Mouse (Mus musculus) CH12.LX (cell line): Measurements from ENCODE around the gene Cdc40. TPM values are rescaled to one million over a fixed set of nuclear protein-coding genes. Genes with fewer than 3 reads are reported as not detected.

Experiments
- DNase-seq: peaks from one replicate; pipeline ENCODE4 v3.0.0-alpha.2; 2013; ENCODE audit errors: extremely low read depth
- H3K27ac ChIP-seq: 2 replicates; pipeline ENCODE4 v1.5.1; 2012; ENCODE audit warnings: low read depth, mild to moderate bottlenecking, control low read depth, moderate library complexity; ENCODE audit not compliant: insufficient read depth
- H3K27me3 ChIP-seq: replicated peaks from 2 replicates; pipeline ENCODE3; 2012; ENCODE audit warnings: inconsistent platforms
- H3K36me3 ChIP-seq, 2 experiments: replicated peaks in 1 of 2; 2 replicates each; pipeline versions ENCODE3 to v1.6.1; 2012; ENCODE audit warnings: inconsistent platforms in 1 of 2, low read length in 1 of 2, mild to moderate bottlenecking in 1 of 2, mixed read lengths in 1 of 2, moderate library complexity in 1 of 2; ENCODE audit not compliant: control insufficient read depth in 1 of 2, insufficient read depth in 1 of 2
- H3K4me1 ChIP-seq, 2 experiments: 2 replicates each; pipeline ENCODE4 v1.6.1; 2012; ENCODE audit warnings: inconsistent platforms in 1 of 2, moderate library complexity in 1 of 2; ENCODE audit not compliant: insufficient read depth in 2 of 2, control insufficient read depth in 1 of 2
- H3K4me2 ChIP-seq: 2 replicates; pipeline ENCODE4 v1.6.1; 2012; ENCODE audit warnings: low read depth, mild to moderate bottlenecking, control low read depth; ENCODE audit not compliant: poor library complexity, insufficient read depth, severe bottlenecking
- H3K4me3 ChIP-seq, 3 experiments: fragments of 150-350 bp in 1 of 3; sonication (generic) in 1 of 3; replicated peaks in 1 of 3; 2 replicates each; pipeline versions ENCODE3 to v1.5.1; 2011 to 2012; ENCODE audit warnings: low read depth in 2 of 3, low read length in 2 of 3, mild to moderate bottlenecking in 2 of 3, moderate library complexity in 2 of 3, control low read depth in 1 of 3, improper control_type of control experiment in 1 of 3, inconsistent platforms in 1 of 3, mixed read lengths in 1 of 3; ENCODE audit not compliant: poor library complexity in 1 of 3
- H3K79me2 ChIP-seq: replicated peaks from 2 replicates; pipeline ENCODE4 v1.6.1; 2012; ENCODE audit warnings: mild to moderate bottlenecking, moderate library complexity; ENCODE audit not compliant: control insufficient read depth, poor library complexity, insufficient read depth, severe bottlenecking; ENCODE audit errors: extremely low read depth
- H3K9ac ChIP-seq: 2 replicates; pipeline ENCODE4 v1.6.1; 2012; ENCODE audit warnings: low read depth, mild to moderate bottlenecking, control low read depth, moderate library complexity; ENCODE audit not compliant: insufficient read depth
- H3K9me3 ChIP-seq: replicated peaks from 2 replicates; pipeline ENCODE3; 2012; ENCODE audit warnings: low read length, inconsistent platforms, mixed read lengths
- CHD1 ChIP-seq: IDR thresholded peaks from 2 replicates; pipeline ENCODE4 v1.6.1; 2012; ENCODE audit warnings: low read depth, low read length, improper control_type of control experiment, inconsistent platforms
- CTCF ChIP-seq, 2 experiments: IDR thresholded peaks in 1 of 2; conservative IDR thresholded peaks in 1 of 2; 2 replicates each; pipeline ENCODE4 v1.5.1; 2011 to 2012; ENCODE audit warnings: low read depth in 2 of 2, low read length in 2 of 2, improper control_type of control experiment in 1 of 2, inconsistent platforms in 1 of 2, mild to moderate bottlenecking in 1 of 2, moderate library complexity in 1 of 2
- E2F4 ChIP-seq: IDR thresholded peaks from 2 replicates; pipeline ENCODE4 v1.6.1; 2011; ENCODE audit warnings: low read depth, low read length, improper control_type of control experiment; ENCODE audit not compliant: insufficient replicate concordance
- ELF1 ChIP-seq: IDR thresholded peaks from 2 replicates; pipeline ENCODE4 v1.6.1; 2014; ENCODE audit warnings: low read depth, mild to moderate bottlenecking, inconsistent platforms, low read length, improper control_type of control experiment
- ETS1 ChIP-seq: conservative IDR thresholded peaks from 2 replicates; pipeline ENCODE4 v1.6.1; 2012; ENCODE audit warnings: low read depth, mild to moderate bottlenecking, inconsistent platforms, low read length, improper control_type of control experiment, moderate library complexity
- GABPA ChIP-seq: IDR thresholded peaks from 2 replicates; pipeline ENCODE4 v1.6.1; 2012; ENCODE audit warnings: low read depth, low read length, improper control_type of control experiment, inconsistent platforms; ENCODE audit not compliant: insufficient replicate concordance
- HCFC1 ChIP-seq: IDR thresholded peaks from 2 replicates; pipeline ENCODE4 v1.6.1; 2012; ENCODE audit warnings: low read depth, mild to moderate bottlenecking, inconsistent platforms, low read length, improper control_type of control experiment
- MAZ ChIP-seq: IDR thresholded peaks from 2 replicates; pipeline ENCODE4 v1.6.1; 2012; ENCODE audit warnings: low read depth, mild to moderate bottlenecking, inconsistent platforms, low read length, improper control_type of control experiment, moderate library complexity
- NELFE ChIP-seq: IDR thresholded peaks from 2 replicates; pipeline ENCODE4 v1.6.1; 2011; ENCODE audit warnings: low read depth, low read length, improper control_type of control experiment
- RAD21 ChIP-seq: IDR thresholded peaks from 2 replicates; pipeline ENCODE4 v1.6.1; 2011; ENCODE audit warnings: low read depth, mild to moderate bottlenecking, low read length, improper control_type of control experiment, moderate library complexity
- SMC3 ChIP-seq: IDR thresholded peaks from 2 replicates; pipeline ENCODE4 v1.6.1; 2011; ENCODE audit warnings: low read depth, low read length, improper control_type of control experiment
- UBTF ChIP-seq: IDR thresholded peaks from 2 replicates; pipeline ENCODE4 v1.6.1; 2012; ENCODE audit warnings: low read depth, mild to moderate bottlenecking, inconsistent platforms, low read length, improper control_type of control experiment, moderate library complexity
- USF1 ChIP-seq: IDR thresholded peaks from 2 replicates; pipeline ENCODE4 v1.6.1; 2014; ENCODE audit warnings: low read depth, mild to moderate bottlenecking, inconsistent platforms, low read length, improper control_type of control experiment
- USF2 ChIP-seq: conservative IDR thresholded peaks from 2 replicates; pipeline ENCODE4 v1.6.1; 2011; ENCODE audit warnings: low read depth, low read length, improper control_type of control experiment
- ZC3H11A ChIP-seq: IDR thresholded peaks from 2 replicates; pipeline ENCODE4 v1.6.1; 2012; ENCODE audit warnings: low read depth, mild to moderate bottlenecking, inconsistent platforms, low read length, improper control_type of control experiment
- ZNF384 ChIP-seq: IDR thresholded peaks from 2 replicates; pipeline ENCODE4 v1.6.1; 2012; ENCODE audit warnings: low read depth, low read length, improper control_type of control experiment, inconsistent platforms
- dilution Hi-C: fragments of 300-500 bp; cut with MboI; formaldehyde crosslinking; loops from 2 replicates; pipeline ENCODE4 v1.14.3; 2020; ENCODE audit warnings: low sequenced_read_pairs; ENCODE audit not compliant: extremely low pct_unique_long_range_greater_than_20kb, extremely low pct_ligation_motif_present
- in situ Hi-C: fragments of 300-500 bp; cut with MboI; formaldehyde crosslinking; loops from 3 replicates; pipeline ENCODE4 v1.14.3; 2019; ENCODE audit warnings: low sequenced_read_pairs, low pct_ligation_motif_present, low pct_unique_long_range_greater_than_20kb, mixed read lengths
- polyA plus RNA-seq: library from polyadenylated mRNA; unstranded; fragments of >175 nt; gene quantifications from 2 replicates; pipeline ENCODE4 v1.2.1, GENCODE M21; 2012; ENCODE audit warnings: low read depth; ENCODE audit not compliant: insufficient read length
- total RNA-seq, 2 experiments: library from RNA; depleted of rRNA; stranded (reverse); fragments of 300-350 nt in 1 of 2; fragments of >200 nt in 1 of 2; gene quantifications; 2 replicates each; pipeline ENCODE4 v1.2.3; 2012 to 2014

Cdc40 gene
- total and polyA plus RNA-seq, 3 experiments = 10.6 to 36.0 (median 13.6) TPM

GRCm38 (mm10) chr10:40855616-40856015 is 27.5 kb downstream of the Cdc40 start:
- Histone ChIP-seq H3K27me3 (no peaks in the 10 kb centered on the region), H3K4me2 (no peak overlapping the region; the same call in 1 of the 2 replicates), H3K79me2 (peaks cover 5% of the 10 kb centered on the region; the same call in 1 of the 2 replicates), H3K9me3 (no peaks in the 10 kb centered on the region), H3K4me1 (peaks cover 0 to 24% of the 10 kb centered on the region in 2 experiments), H3K36me3 (peaks cover 9 to 39% of the 10 kb centered on the region in 2 experiments), H3K4me3 (no peak overlapping the region), H3K9ac (no peak overlapping the region), H3K27ac (no peak overlapping the region)
- in situ Hi-C loops = no loop called here
- DNase-seq = no peak
- TF ChIP-seq ZC3H11A (no peak), E2F4 (no peak), RAD21 (no peak), USF2 (no peak)
- dilution Hi-C loops = no loop called here

GRCm38 (mm10) chr10:40851138-40851537 is 32.0 kb downstream of the Cdc40 start:
- no peak overlapping the region for H3K9ac ChIP-seq
- peaks cover 21 to 66% of the 10 kb centered on the region in 2 experiments for H3K36me3 ChIP-seq
- no peak overlapping the region for H3K4me3 ChIP-seq
- in situ Hi-C loops = no loop called here
- H3K27ac ChIP-seq = no peak overlapping the region
- H3K79me2 ChIP-seq = peaks cover 2% of the 10 kb centered on the region; the same call in 1 of the 2 replicates
- no peaks in the 10 kb centered on the region for H3K27me3 ChIP-seq
- dilution Hi-C loops = no loop called here
- TF ChIP-seq MAZ = no peak
- TF ChIP-seq USF1 = no peak
- TF ChIP-seq HCFC1 = no peak
- no peak for TF ChIP-seq ZC3H11A
- TF ChIP-seq NELFE = no peak
- no peak for TF ChIP-seq GABPA
- no peak for TF ChIP-seq CTCF (conservative IDR thresholded peaks at IDR 0.05 in 1 of 2, IDR thresholded peaks at IDR 0.05 in 1 of 2; ENCODE audit: low read depth in 2 of 2, low read length in 2 of 2)
- TF ChIP-seq ETS1 = no peak
- TF ChIP-seq UBTF = no peak
- no peak overlapping the region for H3K4me2 ChIP-seq
- H3K4me1 ChIP-seq = peaks cover 2 to 46% of the 10 kb centered on the region in 2 experiments
- H3K9me3 ChIP-seq = no peaks in the 10 kb centered on the region
- no peak for DNase-seq

- Histone ChIP-seq H3K27me3 (no peaks in the 10 kb centered on the region), H3K4me2 (no peak overlapping the region), H3K9me3 (no peaks in the 10 kb centered on the region), H3K79me2 (peaks cover 2% of the 10 kb centered on the region; the same call in 1 of the 2 replicates), H3K4me3 (no peak overlapping the region), H3K9ac (no peak overlapping the region), H3K36me3 (peaks cover 22 to 69% of the 10 kb centered on the region in 2 experiments), H3K4me1 (peaks cover 2 to 41% of the 10 kb centered on the region in 2 experiments), H3K27ac (no peak overlapping the region)
- TF ChIP-seq ZNF384 = no peak
- no peak for TF ChIP-seq SMC3
- no peak for TF ChIP-seq CHD1
- no peak for TF ChIP-seq GABPA
- TF ChIP-seq USF2 = no peak
- TF ChIP-seq ELF1 = no peak
- TF ChIP-seq ZC3H11A = no peak
- in situ Hi-C loops = no loop called here
- dilution Hi-C loops = no loop called here
- no peak for DNase-seq
Observed at GRCm38 (mm10) chr10:40850644-40851043, 32.5 kb downstream of the Cdc40 start.
